Mouse (Mus musculus): Measurements from ENCODE around the gene Olfr812.
"Not testable (repeated sequence)": the region's sequence is repeated elsewhere in the genome, so short reads cannot be mapped to it uniquely, and the experiment has no call there.

Gene Olfr812

GRCm38 (mm10) chr10:129845994-129846393 is at the start of gene Olfr812:
Gene Olfr812 (minus strand): TSS chr10:129846094.
- DNase-seq = no peak

- no peak for DNase-seq
Measured at GRCm38 (mm10) chr10:129885934-129886333, 40.0 kb upstream of the Olfr812 start.

GRCm38 (mm10) chr10:129885496-129885895 is 39.6 kb upstream of the Olfr812 start:
- DNase-seq = not testable (repeated sequence)

GRCm38 (mm10) chr10:129879751-129880150 is 33.9 kb upstream of the Olfr812 start, which contains the start of gene Olfr814:
Gene Olfr814 (minus strand): TSS chr10:129879851.
- DNase-seq = not testable (repeated sequence)

- DNase-seq = no peak
Measured at GRCm38 (mm10) chr10:129855067-129855466, 9.2 kb upstream of the Olfr812 start, which contains the start of gene Olfr813. Gene Olfr813 (plus strand): TSS chr10:129855367.

GRCm38 (mm10) chr10:129847343-129847742 is 1.4 kb upstream of the Olfr812 start:
- DNase-seq = no peak

GRCm38 (mm10) chr10:129804296-129804695 is 41.6 kb downstream of the Olfr812 start, which contains the start of gene Olfr811:
Gene Olfr811 (minus strand): TSS chr10:129804396.
- no peak for DNase-seq

- no peak for DNase-seq
Measured at GRCm38 (mm10) chr10:129794817-129795216, 51.1 kb downstream of the Olfr812 start, which contains the start of gene Olfr810. Gene Olfr810 (minus strand): TSS chr10:129794917.

All from kidney, postnatal 14 days (tissue).